Mouse (Mus musculus) myocyte (in vitro differentiated cells): ENCODE data around the gene Tecrl. TPM values are rescaled to one million over a fixed set of nuclear protein-coding genes. Genes with fewer than 3 reads are reported as not detected.

Experiments
- H3K27me3 ChIP-seq: one replicate; pipeline ENCODE4 v1.6.1; 2011; ENCODE audit not compliant: control insufficient read depth, insufficient read depth, insufficient read length
- H3K36me3 ChIP-seq: one replicate; pipeline ENCODE4 v1.6.1; 2011; ENCODE audit not compliant: control insufficient read depth, insufficient read depth
- H3K4me2 ChIP-seq: one replicate; pipeline ENCODE4 v1.6.1; 2011; ENCODE audit warnings: low read depth, control low read depth
- H3K4me3 ChIP-seq: one replicate; pipeline ENCODE4 v1.5.1; 2011; ENCODE audit warnings: mild to moderate bottlenecking, control low read depth, moderate library complexity
- H3K79me2 ChIP-seq: one replicate; pipeline ENCODE4 v1.6.1; 2011; ENCODE audit not compliant: control insufficient read depth, insufficient read depth
- H3ac ChIP-seq: one replicate; pipeline ENCODE4 v1.6.1; 2011; ENCODE audit not compliant: control insufficient read depth, insufficient read length
- CEBPB ChIP-seq: IDR thresholded peaks from 2 replicates; pipeline ENCODE4 v1.6.1; 2011; ENCODE audit warnings: mild to moderate bottlenecking, moderate library complexity; ENCODE audit not compliant: poor library complexity, insufficient read depth, severe bottlenecking
- E2F4 ChIP-seq: IDR thresholded peaks from one replicate; pipeline ENCODE4 v1.6.1; 2011; ENCODE audit warnings: mild to moderate bottlenecking, control low read depth, moderate library complexity; ENCODE audit not compliant: insufficient read depth
- MAX ChIP-seq: IDR thresholded peaks from one replicate; pipeline ENCODE4 v1.6.1; 2011; ENCODE audit warnings: low read depth, mild to moderate bottlenecking, control low read depth
- MYOD1 ChIP-seq, 3 experiments: IDR thresholded peaks; one replicate each; pipeline ENCODE4 v1.6.1; 2011; ENCODE audit warnings: control low read depth in 2 of 3, low read depth in 2 of 3, mild to moderate bottlenecking in 2 of 3, moderate library complexity in 1 of 3; ENCODE audit not compliant: insufficient read length in 2 of 3, control insufficient read depth in 1 of 3
- MYOG ChIP-seq, 3 experiments: IDR thresholded peaks; one replicate each; pipeline ENCODE4 v1.6.1; 2011; ENCODE audit warnings: control low read depth in 2 of 3, low read depth in 2 of 3, mild to moderate bottlenecking in 2 of 3; ENCODE audit not compliant: insufficient read length in 2 of 3, control insufficient read depth in 1 of 3, insufficient read depth in 1 of 3
- POLR2A ChIP-seq: IDR thresholded peaks from one replicate; pipeline ENCODE4 v1.6.1; 2011; ENCODE audit warnings: low read depth, mild to moderate bottlenecking, control low read depth, moderate library complexity; ENCODE audit not compliant: insufficient read length
- POLR2AphosphoS2 ChIP-seq: IDR thresholded peaks from one replicate; pipeline ENCODE4 v1.6.1; 2011; ENCODE audit warnings: low read depth, control low read depth; ENCODE audit not compliant: insufficient read length
- REST ChIP-seq: IDR thresholded peaks from one replicate; pipeline ENCODE4 v1.6.1; 2011; ENCODE audit warnings: mild to moderate bottlenecking, control low read depth, moderate library complexity; ENCODE audit not compliant: insufficient read depth, insufficient read length
- SRF ChIP-seq: IDR thresholded peaks from one replicate; pipeline ENCODE4 v1.6.1; 2011; ENCODE audit warnings: low read depth; ENCODE audit not compliant: control insufficient read depth, insufficient read length
- TCF12 ChIP-seq: IDR thresholded peaks from one replicate; pipeline ENCODE4 v1.6.1; 2011; ENCODE audit warnings: mild to moderate bottlenecking, control low read depth; ENCODE audit not compliant: poor library complexity, insufficient read depth, severe bottlenecking
- TCF3 ChIP-seq: IDR thresholded peaks from one replicate; pipeline ENCODE4 v1.6.1; 2011; ENCODE audit warnings: low read depth, control low read depth; ENCODE audit not compliant: insufficient read length
- USF1 ChIP-seq: IDR thresholded peaks from one replicate; pipeline ENCODE4 v1.6.1; 2011; ENCODE audit warnings: low read depth, mild to moderate bottlenecking, control low read depth, moderate library complexity
- polyA plus RNA-seq: library from polyadenylated mRNA; unstranded; fragments of >200 nt; fragmentation: generic; extraction: Trizol; gene quantifications from one replicate; pipeline ENCODE4 v1.2.1, GENCODE M21; 2012; ENCODE audit warnings: missing spikeins

The Tecrl gene
- polyA plus RNA-seq, 1 experiment = 0.83 TPM

DNA sequence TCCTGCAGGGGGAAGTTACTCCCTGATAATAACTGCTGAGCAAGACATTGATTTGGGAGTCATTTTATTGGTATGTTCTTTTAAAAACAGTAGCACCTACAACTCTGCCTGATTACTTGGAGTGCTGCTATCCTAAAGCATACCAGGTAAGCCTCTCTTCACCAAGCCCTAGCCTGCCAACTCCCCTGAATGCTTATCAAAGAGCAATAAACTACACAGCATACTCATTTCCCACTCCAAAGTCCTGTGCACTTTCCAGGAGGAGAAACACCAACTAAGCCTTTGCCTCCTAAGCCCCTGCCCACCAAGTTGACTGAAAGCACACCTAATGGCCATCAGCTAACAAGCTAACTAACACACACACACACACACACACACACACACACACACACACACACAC is 94.9 kb downstream of the Tecrl start:
- TF ChIP-seq TCF3 = no peak
- TF ChIP-seq MYOD1 (IDR thresholded peaks at IDR 0.05; ENCODE audit: control insufficient read depth in 1 of 3, insufficient read length in 2 of 3, low read depth in 2 of 3) = no peak
- TF ChIP-seq USF1 = no peak
- no peak for TF ChIP-seq E2F4
- no peak for TF ChIP-seq SRF
- no peak for TF ChIP-seq POLR2AphosphoS2
- TF ChIP-seq MYOG (IDR thresholded peaks at IDR 0.05; ENCODE audit: control insufficient read depth in 1 of 3, insufficient read depth in 1 of 3, insufficient read length in 2 of 3, low read depth in 2 of 3) = no peak
- no peak for TF ChIP-seq CEBPB
- no peak for TF ChIP-seq POLR2A
- no peak for TF ChIP-seq MAX
- TF ChIP-seq REST = no peak
- TF ChIP-seq TCF12 = no peak
- no peak overlapping the region for H3ac ChIP-seq

DNA sequence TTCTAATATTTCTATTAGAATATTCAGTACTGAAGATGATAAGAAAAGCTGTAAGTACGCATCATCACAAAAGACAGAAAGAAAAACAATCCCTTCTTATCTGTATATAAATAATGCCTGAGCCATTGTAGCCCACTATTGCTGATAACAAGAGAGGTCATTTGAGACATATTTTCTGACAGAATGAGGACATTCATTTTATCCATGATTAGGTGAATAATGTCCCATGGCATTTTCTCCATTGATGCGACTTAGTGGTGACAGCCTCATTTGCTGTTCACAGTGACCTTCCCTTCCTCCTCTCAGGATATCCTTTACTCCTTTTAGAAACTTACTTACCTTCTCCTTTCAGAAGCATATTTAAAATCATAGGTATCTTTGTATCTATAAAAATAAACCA is 100.9 kb downstream of the Tecrl start:
- Histone ChIP-seq H3K27me3 (no peaks in the 10 kb centered on the region), H3K4me2 (no peak overlapping the region)

More for the DNA sequence above, 94.9 kb downstream of the Tecrl start:
- H3K4me3 ChIP-seq = no peak overlapping the region
- no peaks in the 10 kb centered on the region for H3K36me3 ChIP-seq
- H3K4me2 ChIP-seq = no peak overlapping the region
- H3K79me2 ChIP-seq = no peaks in the 10 kb centered on the region
- no peaks in the 10 kb centered on the region for H3K27me3 ChIP-seq

DNA sequence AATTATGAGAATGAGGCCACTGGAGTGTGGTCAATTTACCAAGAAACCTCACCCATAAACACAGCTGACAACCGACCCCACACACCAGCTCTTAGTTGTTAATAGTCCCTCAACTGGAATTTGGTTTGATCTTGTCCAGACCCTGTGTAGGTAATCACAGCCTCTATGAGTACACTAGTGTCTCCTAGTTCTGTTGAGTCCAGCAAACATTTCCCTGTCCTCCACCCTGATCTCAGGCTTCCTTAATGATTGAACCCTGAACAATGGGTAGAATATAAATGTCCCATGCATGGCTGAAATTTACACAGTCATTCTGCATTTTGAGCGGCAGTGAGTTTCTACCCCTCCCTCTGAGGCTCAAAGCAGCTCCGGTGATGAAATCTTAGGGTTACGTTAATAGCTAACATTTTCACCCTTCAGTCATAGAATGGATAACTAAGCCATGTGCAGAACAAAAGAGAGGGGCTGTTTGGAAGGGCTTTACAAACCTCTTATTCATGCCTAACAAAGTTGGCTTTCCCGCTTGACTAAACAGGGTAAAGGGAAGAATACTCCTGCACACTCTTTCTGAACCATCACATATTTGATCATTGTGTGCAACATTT is 116.0 kb downstream of the Tecrl start:
- Histone ChIP-seq H3K4me2 (no peak overlapping the region), H3K36me3 (no peaks in the 10 kb centered on the region), H3K27me3 (no peaks in the 10 kb centered on the region), H3ac (no peak overlapping the region), H3K4me3 (no peak overlapping the region), H3K79me2 (no peaks in the 10 kb centered on the region)
- TF ChIP-seq MAX = no peak
- TF ChIP-seq POLR2A = no peak
- no peak for TF ChIP-seq MYOG (IDR thresholded peaks at IDR 0.05; ENCODE audit: control insufficient read depth in 1 of 3, insufficient read depth in 1 of 3, insufficient read length in 2 of 3, low read depth in 2 of 3)
- TF ChIP-seq E2F4 = no peak
- TF ChIP-seq TCF12 = no peak
- TF ChIP-seq CEBPB = no peak
- no peak for TF ChIP-seq TCF3
- no peak for TF ChIP-seq SRF
- TF ChIP-seq MYOD1 (IDR thresholded peaks at IDR 0.05; ENCODE audit: control insufficient read depth in 1 of 3, insufficient read length in 2 of 3, low read depth in 2 of 3) = no peak
- no peak for TF ChIP-seq REST
- no peak for TF ChIP-seq USF1
- TF ChIP-seq POLR2AphosphoS2 = no peak

More for the DNA sequence above, 100.9 kb downstream of the Tecrl start:
- no peak for TF ChIP-seq TCF12
- Histone ChIP-seq H3ac (no peak overlapping the region), H3K79me2 (no peaks in the 10 kb centered on the region), H3K4me3 (no peak overlapping the region), H3K36me3 (no peaks in the 10 kb centered on the region)
